Mouse (Mus musculus): ENCODE data around the gene Tnc.

- no peak for TF ChIP-seq CTCF (IDR thresholded peaks at IDR 0.05)
- no peak for TF ChIP-seq EP300 (IDR thresholded peaks at IDR 0.05; ENCODE audit: insufficient read depth, low read depth, low read length)
These were observed 20.6 kb upstream of the Tnc start for GRCm38 (mm10) chr4:64067394-64067793.

Measured in heart, adult 2 months (tissue).